Mouse (Mus musculus) left cerebral cortex, adult 2 months (tissue): ENCODE measurements around the gene Per1. TPM values are rescaled to one million over a fixed set of nuclear protein-coding genes. Genes with fewer than 3 reads are reported as not detected.

Source experiments
- DNase-seq, 2 experiments: peaks; one replicate each; pipeline ENCODE4 v3.0.0; 2021 to 2022; ENCODE audit warnings: low spot score in 2 of 2, mixed read lengths in 1 of 2; ENCODE audit errors: extremely low spot score in 1 of 2
- H3K27ac ChIP-seq: fragments of 200-600 bp; 2 replicates; pipeline ENCODE4 v1.8.1; 2022
- H3K4me3 ChIP-seq: fragments of 200-600 bp; 2 replicates; pipeline ENCODE4 v1.8.1; 2022
- CTCF ChIP-seq: fragments of 200-600 bp; IDR thresholded peaks from 2 replicates; pipeline ENCODE4 v1.8.1; 2022; ENCODE audit warnings: antibody characterized with exemption, mild to moderate bottlenecking, moderate library complexity
- intact Hi-C: fragments of 180-260 bp; cut with DNase I; formaldehyde crosslinking; loops from one replicate; pipeline ENCODE4 v1.15.1; 2025
- total RNA-seq, 2 experiments: library from RNA; stranded (reverse); gene quantifications; 2 replicates each; pipeline ENCODE4 v1.2.3; 2021

The Per1 gene
- total RNA-seq, 2 experiments from 2014 or later: 114 to 185 TPM

- no peak for DNase-seq
- H3K4me3 ChIP-seq: no peak overlapping the region
- H3K27ac ChIP-seq: no peak overlapping the region
- intact Hi-C loops: no loop called here
- no peak for TF ChIP-seq CTCF
Measured at GRCm38 (mm10) chr11:69075764-69076479, 19.1 kb upstream of the Per1 start.

- no peak for DNase-seq
- TF ChIP-seq CTCF: no peak
- Histone ChIP-seq H3K4me3 (no peak overlapping the region), H3K27ac (no peak overlapping the region)
- intact Hi-C loops: no loop called here
Measured at GRCm38 (mm10) chr11:69076572-69076971, 18.4 kb upstream of the Per1 start.

DNA sequence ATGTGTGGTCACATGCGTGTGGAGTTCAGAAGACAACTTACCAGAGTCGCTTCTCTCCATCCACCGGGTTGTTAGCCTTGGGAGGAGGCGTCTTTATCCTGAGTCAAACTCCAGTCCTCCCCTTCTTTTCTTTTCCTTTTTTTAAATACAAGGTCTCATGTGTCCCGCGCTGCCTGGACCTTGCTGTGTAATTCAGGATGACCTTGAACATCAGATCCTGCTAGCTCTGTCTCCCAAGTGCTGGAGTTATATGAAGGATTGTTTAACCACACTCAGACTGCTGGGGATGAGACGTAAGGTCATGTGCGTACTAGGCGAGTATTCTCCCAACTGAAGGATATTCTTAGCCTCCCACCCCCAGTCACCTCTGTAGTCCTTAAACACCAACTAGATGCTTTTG lies 17.7 kb upstream of the Per1 start:
- H3K27ac ChIP-seq: no peak overlapping the region
- intact Hi-C loops: no loop called here
- DNase-seq: no peak
- no peak overlapping the region for H3K4me3 ChIP-seq
- TF ChIP-seq CTCF: no peak

- no peak for TF ChIP-seq CTCF
- intact Hi-C loops: no loop called here
- Histone ChIP-seq H3K27ac (no peak overlapping the region), H3K4me3 (no peak overlapping the region)
- DNase-seq: no peak
Measured at GRCm38 (mm10) chr11:69078041-69078440, 17.0 kb upstream of the Per1 start.

DNA sequence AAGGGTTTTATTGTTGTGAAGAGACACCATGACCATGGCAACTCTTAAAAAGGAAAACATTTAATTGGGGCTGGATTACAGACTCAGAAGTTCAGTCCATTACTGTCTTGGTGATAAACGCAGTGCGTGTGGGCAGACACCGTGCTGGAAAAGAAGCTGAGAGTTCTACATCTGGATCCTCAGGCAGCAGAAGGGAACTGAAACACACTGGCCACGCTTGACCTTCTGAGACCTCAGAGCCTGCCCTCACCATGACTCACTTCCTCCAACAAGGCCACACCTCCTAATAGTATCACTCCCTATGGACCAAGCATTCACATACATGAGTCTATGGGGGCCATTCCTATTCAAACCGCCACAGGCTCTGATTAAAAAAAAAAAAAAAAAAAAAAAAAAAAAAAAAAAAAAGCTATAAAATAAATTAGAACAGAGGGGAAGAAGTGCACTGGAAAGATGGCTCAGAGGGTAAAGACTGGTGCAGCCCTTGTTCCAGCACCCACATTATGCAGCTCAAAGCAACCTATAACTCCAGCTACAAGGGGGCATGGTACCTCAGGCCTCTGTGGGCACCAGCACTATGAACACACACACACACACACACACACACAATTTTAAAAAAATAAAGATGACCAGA lies 16.1 kb upstream of the Per1 start:
- Histone ChIP-seq H3K27ac (no peak overlapping the region), H3K4me3 (no peak overlapping the region)
- TF ChIP-seq CTCF: no peak
- intact Hi-C loops: no loop called here
- DNase-seq: no peak

DNA sequence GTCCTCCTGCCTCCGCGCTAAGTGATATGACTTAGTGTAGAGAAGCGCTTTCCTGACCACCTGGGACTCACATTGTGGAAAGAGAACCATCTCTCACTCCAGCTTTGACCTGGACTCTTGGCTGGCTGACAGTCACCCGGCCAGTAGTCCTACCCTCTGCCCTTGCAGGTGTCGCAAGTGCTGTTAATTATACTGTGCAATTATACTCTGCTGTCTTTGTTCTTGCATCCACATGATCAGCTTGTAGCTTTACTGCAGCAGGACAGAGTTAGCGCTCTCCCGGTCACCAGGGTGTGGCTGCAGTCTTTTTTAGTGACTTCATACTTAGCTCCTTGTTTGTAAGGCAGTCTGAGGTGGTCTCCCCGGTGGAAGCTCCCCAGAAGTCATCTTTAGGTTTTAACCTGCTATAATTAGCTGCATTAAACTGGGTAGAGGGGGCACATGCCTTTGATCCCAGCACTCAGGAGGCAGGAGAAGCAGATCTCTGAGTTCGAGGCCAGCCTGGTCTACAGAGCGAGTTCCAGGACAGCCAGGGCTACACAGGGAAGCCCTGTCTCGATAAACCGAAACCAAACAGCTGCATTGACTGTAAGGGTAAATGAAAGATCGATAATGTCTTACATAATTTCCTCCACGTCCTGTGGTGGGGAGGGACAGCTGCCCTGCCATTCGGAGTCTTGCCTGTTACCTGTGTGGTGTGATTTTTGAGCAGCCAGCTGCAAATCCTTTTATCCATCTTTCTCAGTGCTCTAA lies 14.7 kb upstream of the Per1 start:
- no peak for TF ChIP-seq CTCF
- Histone ChIP-seq H3K4me3 (no peak overlapping the region), H3K27ac (no peak overlapping the region)
- intact Hi-C loops: no loop called here
- DNase-seq: no peak

DNA sequence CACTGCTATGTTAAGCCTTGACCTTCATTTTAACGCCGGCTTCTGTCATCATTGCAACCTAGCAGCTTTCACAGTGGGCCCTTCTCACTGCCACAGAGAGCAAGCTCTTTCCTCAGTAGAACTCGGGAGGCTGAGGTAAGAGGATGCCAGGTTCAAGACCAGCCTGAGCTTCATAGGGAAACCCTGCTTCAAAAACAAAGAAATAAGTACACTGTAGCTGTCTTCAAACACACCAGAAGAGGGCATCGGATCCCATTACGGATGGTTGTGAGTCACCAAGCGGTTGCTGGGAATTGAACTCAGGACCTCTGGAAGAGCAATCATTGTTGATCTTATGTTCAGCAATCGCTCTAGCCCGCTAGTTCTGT lies 14.2 kb upstream of the Per1 start:
- no peak for DNase-seq
- Histone ChIP-seq H3K4me3 (no peak overlapping the region), H3K27ac (no peak overlapping the region)
- no peak for TF ChIP-seq CTCF
- intact Hi-C loops: no loop called here

- TF ChIP-seq CTCF: no peak
- intact Hi-C loops: no loop called here
- Histone ChIP-seq H3K27ac (no peak overlapping the region), H3K4me3 (no peak overlapping the region)
- DNase-seq: no peak
Measured at GRCm38 (mm10) chr11:69081613-69082012, 13.4 kb upstream of the Per1 start.

GRCm38 (mm10) chr11:69085608-69086007 lies 9.4 kb upstream of the Per1 start:
- no peak for DNase-seq
- Histone ChIP-seq H3K27ac (peak overlapping the region; percentile 78), H3K4me3 (no peak overlapping the region)
- intact Hi-C loops: no loop called here
- no peak for TF ChIP-seq CTCF

DNA sequence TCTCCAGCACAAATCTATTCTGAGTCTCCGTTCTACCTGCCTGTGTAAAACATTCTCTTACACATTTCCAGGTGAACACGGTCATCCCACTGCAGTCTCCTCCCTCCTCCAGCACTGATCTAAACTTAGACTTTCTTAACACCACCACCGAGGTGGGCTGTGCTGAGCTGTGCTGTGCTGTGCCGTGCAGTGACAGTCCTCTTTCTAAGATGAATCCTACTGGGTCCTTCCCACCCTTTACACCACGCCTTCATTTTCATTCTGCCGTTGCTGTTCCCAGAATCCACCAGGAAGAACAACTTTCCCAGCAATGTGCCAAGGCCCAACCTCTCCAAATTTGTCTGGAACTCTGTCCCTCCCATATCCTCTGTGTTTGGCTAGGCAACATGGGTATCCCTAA lies 8.6 kb upstream of the Per1 start:
- intact Hi-C loops: no loop called here
- peak in 1 of 2 experiments; percentile 57 for DNase-seq
- Histone ChIP-seq H3K4me3 (no peak overlapping the region), H3K27ac (peak overlapping the region; percentile 78)
- no peak for TF ChIP-seq CTCF

DNA sequence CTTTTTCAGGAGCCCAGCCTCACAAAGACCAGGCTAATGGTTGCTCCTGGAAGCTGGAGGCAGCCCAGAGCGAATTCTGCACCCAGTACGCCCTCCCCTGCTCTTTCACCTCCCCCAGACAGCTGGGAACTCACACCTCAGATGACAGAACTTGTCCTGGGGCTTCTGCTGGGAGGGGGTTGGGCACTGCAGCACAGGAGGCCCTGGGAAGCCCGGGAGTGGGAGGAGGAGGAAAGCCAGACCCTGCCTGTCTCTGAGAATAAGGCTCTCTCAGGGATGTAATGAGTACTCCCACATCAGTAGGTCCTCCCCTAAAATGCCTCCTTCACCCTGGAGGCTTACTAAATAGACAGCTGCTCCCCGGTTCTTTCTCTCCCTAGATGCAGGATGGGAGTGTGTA lies 7.9 kb upstream of the Per1 start:
- Histone ChIP-seq H3K27ac (peak overlapping the region; percentile 78), H3K4me3 (no peak overlapping the region)
- intact Hi-C loops: no loop called here
- no peak for TF ChIP-seq CTCF
- DNase-seq: peak; percentile 32 to 54

GRCm38 (mm10) chr11:69087597-69087996 lies 7.4 kb upstream of the Per1 start:
- H3K4me3 ChIP-seq: no peak overlapping the region
- H3K27ac ChIP-seq: peak overlapping the region; percentile 78
- no peak for DNase-seq
- intact Hi-C loops: no loop called here
- no peak for TF ChIP-seq CTCF
